ENCODE assay signal across 9 mouse cellular contexts in genomic region chr4:47151553-47152183, GRCm38 (mm10). TPM values are rescaled to one million over a fixed set of nuclear protein-coding genes. Genes with fewer than 3 reads are reported as not detected.
DNase-seq lines count a peak whose midpoint lies in the region; ATAC-seq lines count a peak whose summit lies in the region.
"Had no signal": no experiment of that assay in that cellular context is flagged by ENCODE, and none has a peak within 500 bp of the region (broad histone marks: within the 10 kb centered on the region; RNA-seq: fewer than 3 reads in every experiment).

No protein-coding gene starts in this region.

- no peaks in the 10 kb centered on the region for H3K27me3 ChIP-seq in forebrain, embryonic 14.5 days (replicated peaks; ENCODE audit: control insufficient read depth, insufficient read depth, low read length)
- H3K27me3 ChIP-seq in forebrain, embryonic 16.5 days (replicated peaks; ENCODE audit: control insufficient read depth, insufficient read depth, low read length) = no peaks in the 10 kb centered on the region
- no peaks in the 10 kb centered on the region for H3K27me3 ChIP-seq in kidney, embryonic 14.5 days (ENCODE audit: control insufficient read depth, insufficient read depth, low read length)
- no peaks in the 10 kb centered on the region for H3K27me3 ChIP-seq in hindbrain, embryonic 13.5 days
- H3K27me3 ChIP-seq in forebrain, embryonic 11.5 days (ENCODE audit: control insufficient read depth, insufficient read depth, low read length) = no peaks in the 10 kb centered on the region

- WGBS in forebrain, embryonic 14.5 days = 58% methylated on average over 8 of the region's 8 CpGs
- WGBS in forebrain, embryonic 16.5 days = 50% methylated on average over 8 of the region's 8 CpGs
- 51% methylated on average over 8 of the region's 8 CpGs for WGBS in kidney, embryonic 14.5 days
- WGBS in hindbrain, embryonic 13.5 days = 88% methylated on average over 8 of the region's 8 CpGs
- WGBS in forebrain, embryonic 11.5 days = 81% methylated on average over 8 of the region's 8 CpGs

- H3K27ac ChIP-seq in forebrain, embryonic 14.5 days (ENCODE audit: low read depth, low read length) = no peak overlapping the region
- no peak overlapping the region for H3K27ac ChIP-seq in forebrain, embryonic 16.5 days (ENCODE audit: low read length)
- peak overlapping the region; percentile 30; the same call in 1 of the 2 replicates for H3K27ac ChIP-seq in kidney, embryonic 14.5 days (ENCODE audit: low read depth, low read length)
- H3K27ac ChIP-seq in hindbrain, embryonic 13.5 days = no peak overlapping the region
- no peak overlapping the region for H3K27ac ChIP-seq in forebrain, embryonic 11.5 days (ENCODE audit: low read depth, low read length)
- H3K27ac ChIP-seq: liver, embryonic 14.5 days had no signal

- no peak for ATAC-seq in forebrain, embryonic 14.5 days
- no peak for ATAC-seq in forebrain, embryonic 16.5 days
- peak; percentile 55; the same call in 1 of the 2 replicates for ATAC-seq in kidney, embryonic 14.5 days (ENCODE audit: low FRiP score, low TSS enrichment)
- no peak for ATAC-seq in hindbrain, embryonic 13.5 days (ENCODE audit: low FRiP score)
- ATAC-seq in forebrain, embryonic 11.5 days (replicated peaks; ENCODE audit: low FRiP score) = no peak

- no peak overlapping the region for H3K4me2 ChIP-seq in forebrain, embryonic 14.5 days (ENCODE audit: low read length)
- H3K4me2 ChIP-seq in forebrain, embryonic 16.5 days (ENCODE audit: low read length) = no peak overlapping the region
- no peak overlapping the region for H3K4me2 ChIP-seq in kidney, embryonic 14.5 days (replicated peaks; ENCODE audit: low read depth, low read length)
- no peak overlapping the region for H3K4me2 ChIP-seq in hindbrain, embryonic 13.5 days
- no peak overlapping the region for H3K4me2 ChIP-seq in forebrain, embryonic 11.5 days (ENCODE audit: low read depth, low read length, severe bottlenecking)

- no peaks in the 10 kb centered on the region for H3K36me3 ChIP-seq in forebrain, embryonic 14.5 days (ENCODE audit: control insufficient read depth, insufficient read depth, low read length)
- H3K36me3 ChIP-seq in forebrain, embryonic 16.5 days (ENCODE audit: control insufficient read depth, insufficient read depth) = no peaks in the 10 kb centered on the region
- no peaks in the 10 kb centered on the region for H3K36me3 ChIP-seq in kidney, embryonic 14.5 days (ENCODE audit: control insufficient read depth, insufficient read depth, low read length)
- H3K36me3 ChIP-seq in hindbrain, embryonic 13.5 days = no peaks in the 10 kb centered on the region
- H3K36me3 ChIP-seq in forebrain, embryonic 11.5 days (ENCODE audit: control insufficient read depth, insufficient read depth, low read length) = no peaks in the 10 kb centered on the region

- no peak overlapping the region for H3K9ac ChIP-seq in forebrain, embryonic 14.5 days (ENCODE audit: low read length)
- H3K9ac ChIP-seq in forebrain, embryonic 16.5 days (replicated peaks; ENCODE audit: low read depth, low read length) = no peak overlapping the region
- no peak overlapping the region for H3K9ac ChIP-seq in kidney, embryonic 14.5 days (ENCODE audit: low read depth, low read length)
- H3K9ac ChIP-seq in hindbrain, embryonic 13.5 days = no peak overlapping the region
- no peak overlapping the region for H3K9ac ChIP-seq in forebrain, embryonic 11.5 days (ENCODE audit: low read length)
- H3K9ac ChIP-seq: liver, embryonic 14.5 days had no signal

- H3K9me3 ChIP-seq in forebrain, embryonic 14.5 days (replicated peaks; ENCODE audit: control insufficient read depth, low read length) = no peaks in the 10 kb centered on the region
- H3K9me3 ChIP-seq in forebrain, embryonic 16.5 days (ENCODE audit: control insufficient read depth, low read length) = no peaks in the 10 kb centered on the region
- no peaks in the 10 kb centered on the region for H3K9me3 ChIP-seq in kidney, embryonic 14.5 days (ENCODE audit: control insufficient read depth, low read length)
- no peaks in the 10 kb centered on the region for H3K9me3 ChIP-seq in hindbrain, embryonic 13.5 days
- no peaks in the 10 kb centered on the region for H3K9me3 ChIP-seq in forebrain, embryonic 11.5 days (ENCODE audit: control insufficient read depth, low read length)

- no peak overlapping the region for H3K4me3 ChIP-seq in forebrain, embryonic 14.5 days (ENCODE audit: low read depth, low read length)
- no peak overlapping the region for H3K4me3 ChIP-seq in forebrain, embryonic 16.5 days (replicated peaks; ENCODE audit: low read length)
- H3K4me3 ChIP-seq in kidney, embryonic 14.5 days (ENCODE audit: low read length) = no peak overlapping the region
- no peak overlapping the region for H3K4me3 ChIP-seq in hindbrain, embryonic 13.5 days
- no peak overlapping the region for H3K4me3 ChIP-seq in forebrain, embryonic 11.5 days (ENCODE audit: low read depth, low read length)

- peak; percentile 27 for DNase-seq in forebrain, embryonic 14.5 days (ENCODE audit: low spot score)
- DNase-seq in fibroblast of lung, adult 2 months (ENCODE audit: low read depth) = peak; percentile 63
- peak; percentile 64 for DNase-seq in skeletal muscle tissue, adult 2 months (ENCODE audit: low read depth, low spot score)
- no peak for DNase-seq in forebrain, embryonic 11.5 days (ENCODE audit: low spot score)
- no peak for DNase-seq in thymus, postnatal 36 days

- no peaks in the 10 kb centered on the region for H3K4me1 ChIP-seq in forebrain, embryonic 14.5 days (ENCODE audit: control insufficient read depth, insufficient read depth, low read length)
- no peaks in the 10 kb centered on the region for H3K4me1 ChIP-seq in forebrain, embryonic 16.5 days (replicated peaks; ENCODE audit: control insufficient read depth, insufficient read depth, low read length)
- 0 out of 2 replicates have a peak, but pooled peaks cover 17% of the 10 kb centered on the region for H3K4me1 ChIP-seq in kidney, embryonic 14.5 days (ENCODE audit: control insufficient read depth, insufficient read depth, low read length)
- no peaks in the 10 kb centered on the region for H3K4me1 ChIP-seq in hindbrain, embryonic 13.5 days (replicated peaks)
- no peaks in the 10 kb centered on the region for H3K4me1 ChIP-seq in forebrain, embryonic 11.5 days (replicated peaks; ENCODE audit: control insufficient read depth, insufficient read depth, low read length)

RNA-seq across cellular contexts. Expression of gene Col15a1, which starts 56.3 kb away (rescaled TPM):
- 1.9 TPM in 2 replicates for polyA plus RNA-seq in forebrain, embryonic 14.5 days (2014; fragmentation: Nextera tagmentation; extraction: Ambion mirVana)
- 2.8 and 2.9 TPM in 2 replicates for polyA plus RNA-seq in forebrain, embryonic 16.5 days (2015; fragmentation: Nextera tagmentation; extraction: Ambion mirVana)
- 16.3 and 21.8 TPM in 2 replicates for polyA plus RNA-seq in kidney, embryonic 14.5 days (2014; fragmentation: Nextera tagmentation; extraction: Ambion mirVana)
- 2.9 and 3.7 TPM in 2 replicates for polyA plus RNA-seq in hindbrain, embryonic 13.5 days (2015; fragmentation: Nextera tagmentation; extraction: Ambion mirVana)
- polyA plus RNA-seq in forebrain, embryonic 11.5 days (2014; fragmentation: Nextera tagmentation; extraction: Ambion mirVana) = 6.6 and 7.0 TPM in 2 replicates

RNA-seq across cellular contexts. Expression of gene Galnt12, which starts 60.0 kb away (rescaled TPM):
- polyA plus RNA-seq in forebrain, embryonic 14.5 days (2014; fragmentation: Nextera tagmentation; extraction: Ambion mirVana) = 0.62 and 1.3 TPM in 2 replicates
- 0.50 and 0.85 TPM in 2 replicates for polyA plus RNA-seq in forebrain, embryonic 16.5 days (2015; fragmentation: Nextera tagmentation; extraction: Ambion mirVana)
- polyA plus RNA-seq in kidney, embryonic 14.5 days (2014; fragmentation: Nextera tagmentation; extraction: Ambion mirVana) = 7.0 and 10.0 TPM in 2 replicates
- polyA plus RNA-seq in hindbrain, embryonic 13.5 days (2015; fragmentation: Nextera tagmentation; extraction: Ambion mirVana) = 1.1 and 1.5 TPM in 2 replicates
- 12.1 and 12.4 TPM in 2 replicates for polyA plus RNA-seq in forebrain, embryonic 11.5 days (2014; fragmentation: Nextera tagmentation; extraction: Ambion mirVana)

Comparison
In these comparisons a context has a peak if more than half of its experiments do, and no peak if none do; other contexts are left out.
1. DNase-seq: peak in forebrain, embryonic 14.5 days (single experiment), fibroblast of lung, adult 2 months (single experiment) and skeletal muscle tissue, adult 2 months (single experiment); none in forebrain, embryonic 11.5 days (single experiment) and thymus, postnatal 36 days (0 of 2).